ENCODE assay signal across 12 mouse cellular contexts in the genomic region with DNA sequence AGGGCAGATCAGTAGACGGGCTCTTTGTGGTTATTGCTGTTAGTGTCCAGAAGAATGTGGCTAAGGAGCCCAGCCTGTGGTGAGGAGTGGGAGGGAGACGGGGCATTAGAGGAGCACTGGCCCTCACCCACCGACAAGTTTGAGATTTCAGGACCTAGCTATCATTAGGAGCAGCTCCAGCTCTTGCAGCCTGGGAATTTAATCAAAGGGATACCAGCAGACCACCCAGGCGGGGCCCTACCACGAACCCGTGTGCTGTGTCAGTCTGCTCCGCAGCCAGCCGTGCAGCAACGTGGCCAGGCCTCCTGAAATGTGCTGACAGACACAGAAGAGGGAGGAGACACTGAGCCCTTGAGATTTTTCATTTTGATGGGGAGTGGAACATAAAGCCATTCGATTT.
DNase-seq lines count a peak whose midpoint lies in the region; ATAC-seq lines count a peak whose summit lies in the region.
"Had no signal": no experiment of that assay in that cellular context is flagged by ENCODE, and none has a peak within 500 bp of the region (broad histone marks: within the 10 kb centered on the region; RNA-seq: fewer than 3 reads in every experiment).

No protein-coding gene starts in this region.

- H3K27me3 ChIP-seq in heart, embryonic 13.5 days (replicated peaks): no peaks in the 10 kb centered on the region
- H3K27me3 ChIP-seq in lung, embryonic 15.5 days: no peaks in the 10 kb centered on the region
- no peaks in the 10 kb centered on the region for H3K27me3 ChIP-seq in embryonic facial prominence, embryonic 14.5 days (replicated peaks; ENCODE audit: control insufficient read depth, insufficient read depth, low read length)

- no peak for ATAC-seq in heart, embryonic 13.5 days (ENCODE audit: extremely low read depth, insufficient number of reproducible peaks, low FRiP score, low TSS enrichment)
- peak; percentile 84 for ATAC-seq in lung, embryonic 15.5 days (ENCODE audit: borderline replicate concordance, extremely low read depth, low FRiP score, low TSS enrichment)
- peak; percentile 53 for ATAC-seq in embryonic facial prominence, embryonic 14.5 days (ENCODE audit: low read depth)
- ATAC-seq: activated CD4-positive, CD25-positive, alpha-beta regulatory T cell, adult 4 months had no signal

- no peak overlapping the region for H3K4me3 ChIP-seq in heart, embryonic 13.5 days
- no peak overlapping the region for H3K4me3 ChIP-seq in lung, embryonic 15.5 days
- H3K4me3 ChIP-seq in embryonic facial prominence, embryonic 14.5 days (ENCODE audit: low read depth, low read length): no peak overlapping the region
- H3K4me3 ChIP-seq: forebrain, embryonic 10.5 days had no signal

- H3K27ac ChIP-seq in heart, embryonic 13.5 days (replicated peaks): 0 out of 2 replicates have a peak overlapping the region, but pooled peaks have one; percentile 7
- H3K27ac ChIP-seq in lung, embryonic 15.5 days: peak overlapping the region; percentile 67
- no peak overlapping the region for H3K27ac ChIP-seq in embryonic facial prominence, embryonic 14.5 days (replicated peaks; ENCODE audit: low read depth, low read length)
- H3K27ac ChIP-seq: forebrain, embryonic 10.5 days had no signal

- peaks cover 26% of the 10 kb centered on the region for H3K36me3 ChIP-seq in heart, embryonic 13.5 days
- no peaks in the 10 kb centered on the region for H3K36me3 ChIP-seq in lung, embryonic 15.5 days
- no peaks in the 10 kb centered on the region for H3K36me3 ChIP-seq in embryonic facial prominence, embryonic 14.5 days (ENCODE audit: control insufficient read depth, insufficient read depth, low read length)

- H3K4me2 ChIP-seq in heart, embryonic 13.5 days: no peak overlapping the region
- no peak overlapping the region for H3K4me2 ChIP-seq in lung, embryonic 15.5 days
- no peak overlapping the region for H3K4me2 ChIP-seq in embryonic facial prominence, embryonic 14.5 days (ENCODE audit: low read depth, low read length)

- no peaks in the 10 kb centered on the region for H3K9me3 ChIP-seq in heart, embryonic 13.5 days
- no peaks in the 10 kb centered on the region for H3K9me3 ChIP-seq in lung, embryonic 15.5 days
- 0 out of 2 replicates have a peak, but pooled peaks cover 3% of the 10 kb centered on the region for H3K9me3 ChIP-seq in embryonic facial prominence, embryonic 14.5 days (ENCODE audit: control insufficient read depth, low read length)
- H3K9me3 ChIP-seq: forebrain, embryonic 10.5 days had no signal

- 0 out of 2 replicates have a peak overlapping the region, but pooled peaks have one; percentile 38 for H3K9ac ChIP-seq in heart, embryonic 13.5 days
- H3K9ac ChIP-seq in lung, embryonic 15.5 days: no peak overlapping the region
- H3K9ac ChIP-seq in embryonic facial prominence, embryonic 14.5 days (ENCODE audit: low read depth, low read length): no peak overlapping the region

- DNase-seq in heart, postnatal 4 days: no peak
- no peak for DNase-seq in lung, adult 18-20 months
- DNase-seq in embryonic facial prominence, embryonic 14.5 days (ENCODE audit: low spot score): peak; percentile 62
- DNase-seq in retina, embryonic 14.5 days (ENCODE audit: low spot score): peak; percentile 41
- no peak for DNase-seq in right cerebral cortex, adult 2 months (ENCODE audit: low spot score in 2 of 2)
- DNase-seq in adrenal gland, adult 8-10 months: no peak
- DNase-seq: cerebellum, postnatal 14 days; kidney, postnatal 14 days had no signal

- peaks cover 29% of the 10 kb centered on the region for H3K4me1 ChIP-seq in heart, embryonic 13.5 days
- peaks cover 13% of the 10 kb centered on the region for H3K4me1 ChIP-seq in lung, embryonic 15.5 days
- H3K4me1 ChIP-seq in embryonic facial prominence, embryonic 14.5 days (ENCODE audit: control insufficient read depth, insufficient read depth, low read length): no peaks in the 10 kb centered on the region

- WGBS in heart, embryonic 13.5 days: 21% methylated on average over 10 of the region's 10 CpGs
- 17% methylated on average over 10 of the region's 10 CpGs for WGBS in lung, embryonic 15.5 days
- 39% methylated on average over 10 of the region's 10 CpGs for WGBS in embryonic facial prominence, embryonic 14.5 days

Comparison
In these comparisons a context has a peak if more than half of its experiments do, and no peak if none do; other contexts are left out.
1. DNase-seq: peak in embryonic facial prominence, embryonic 14.5 days (single experiment) and retina, embryonic 14.5 days (single experiment); none in heart, postnatal 4 days (single experiment), lung, adult 18-20 months (0 of 2), right cerebral cortex, adult 2 months (0 of 2) and adrenal gland, adult 8-10 months (single experiment).